In genomic region chr14:14104930-14105318, GRCm38 (mm10) we compare ENCODE assay signal across 23 mouse cellular contexts. TPM values are rescaled to one million over a fixed set of nuclear protein-coding genes. Genes with fewer than 3 reads are reported as not detected.
DNase-seq lines count a peak whose midpoint lies in the region; ATAC-seq and TF ChIP-seq lines count a peak whose summit lies in the region.
"Had no signal": no experiment of that assay in that cellular context is flagged by ENCODE, and none has a peak within 500 bp of the region (broad histone marks: within the 10 kb centered on the region; RNA-seq: fewer than 3 reads in every experiment).

No protein-coding gene starts in this region.

- no peaks in the 10 kb centered on the region for H3K27me3 ChIP-seq in forebrain, embryonic 14.5 days (replicated peaks; ENCODE audit: control insufficient read depth, insufficient read depth, low read length)
- H3K27me3 ChIP-seq in forebrain, postnatal 0 days (ENCODE audit: insufficient read depth, low read length): no peaks in the 10 kb centered on the region
- H3K27me3 ChIP-seq in neural tube, embryonic 15.5 days (replicated peaks): no peaks in the 10 kb centered on the region
- H3K27me3 ChIP-seq in hindbrain, embryonic 12.5 days: no peaks in the 10 kb centered on the region
- H3K27me3 ChIP-seq: CH12.LX, Patski had no signal

- DNase-seq in forebrain, embryonic 14.5 days (ENCODE audit: low spot score): no peak
- no peak for DNase-seq in forebrain, postnatal 0 days
- peak; percentile 33 for DNase-seq in heart, adult 11 months
- no peak for DNase-seq in heart, adult 8-10 months (ENCODE audit: low spot score)
- no peak for DNase-seq in neural tube, embryonic 10.5 days (ENCODE audit: extremely low spot score, low spot score)
- peak; percentile 14 for DNase-seq in brain, embryonic 14.5 days (ENCODE audit: low read depth)
- DNase-seq: adrenal gland, adult 2 months; adrenal gland, adult 8-10 months; adrenal gland, postnatal 10 days; adrenal gland, postnatal 14 days; adrenal gland, postnatal 25 days; adrenal gland, postnatal 36 days; B cell, adult 2 months; cerebellum, adult 11 months; cerebellum, adult 11-12 months; cerebellum, adult 18-20 months had no signal

- WGBS in forebrain, embryonic 14.5 days: 63% methylated on average over 2 of the region's 2 CpGs
- WGBS in forebrain, postnatal 0 days: 53% methylated on average over 2 of the region's 2 CpGs
- WGBS in neural tube, embryonic 15.5 days: 50% methylated on average over 2 of the region's 2 CpGs
- WGBS in hindbrain, embryonic 12.5 days: 87% methylated on average over 2 of the region's 2 CpGs

- ATAC-seq in forebrain, embryonic 14.5 days: peak; percentile 61; the same call in 1 of the 2 replicates
- no peak for ATAC-seq in forebrain, postnatal 0 days
- ATAC-seq in neural tube, embryonic 15.5 days (ENCODE audit: low FRiP score): peak; percentile 61; the same call in 1 of the 2 replicates
- ATAC-seq in hindbrain, embryonic 12.5 days (ENCODE audit: low FRiP score): no peak
- ATAC-seq: activated CD4-positive, CD25-positive, alpha-beta regulatory T cell, adult 4 months; CD4-positive, CD25-positive, alpha-beta regulatory T cell, adult 4 months; Patski had no signal

- H3K9ac ChIP-seq in forebrain, embryonic 14.5 days (ENCODE audit: low read length): no peak overlapping the region
- no peak overlapping the region for H3K9ac ChIP-seq in forebrain, postnatal 0 days
- H3K9ac ChIP-seq in neural tube, embryonic 15.5 days (replicated peaks): no peak overlapping the region
- no peak overlapping the region for H3K9ac ChIP-seq in hindbrain, embryonic 12.5 days

- H3K27ac ChIP-seq in forebrain, embryonic 14.5 days (ENCODE audit: low read depth, low read length): no peak overlapping the region
- no peak overlapping the region for H3K27ac ChIP-seq in forebrain, postnatal 0 days (ENCODE audit: low read depth, low read length)
- no peak overlapping the region for H3K27ac ChIP-seq in neural tube, embryonic 15.5 days (replicated peaks)
- no peak overlapping the region for H3K27ac ChIP-seq in hindbrain, embryonic 12.5 days

- no peaks in the 10 kb centered on the region for H3K4me1 ChIP-seq in forebrain, embryonic 14.5 days (ENCODE audit: control insufficient read depth, insufficient read depth, low read length)
- H3K4me1 ChIP-seq in forebrain, postnatal 0 days (ENCODE audit: insufficient read depth): no peaks in the 10 kb centered on the region
- H3K4me1 ChIP-seq in neural tube, embryonic 15.5 days: no peaks in the 10 kb centered on the region
- H3K4me1 ChIP-seq in hindbrain, embryonic 12.5 days: no peaks in the 10 kb centered on the region

- no peak for TF ChIP-seq CTCF in forebrain, postnatal 0 days (IDR thresholded peaks at IDR 0.05; ENCODE audit: low read depth)
- no peak for TF ChIP-seq CTCF in brain, embryonic 14.5 days (IDR thresholded peaks at IDR 0.05; ENCODE audit: borderline replicate concordance, extremely low read depth, insufficient read depth, insufficient read length)

- TF ChIP-seq POLR2A in brain, embryonic 14.5 days (IDR thresholded peaks at IDR 0.05; ENCODE audit: borderline replicate concordance, extremely low read depth, insufficient read depth, insufficient read length, poor library complexity, severe bottlenecking): no peak

- H3K9me3 ChIP-seq in forebrain, embryonic 14.5 days (replicated peaks; ENCODE audit: control insufficient read depth, low read length): no peaks in the 10 kb centered on the region
- H3K9me3 ChIP-seq in forebrain, postnatal 0 days (ENCODE audit: low read length): no peaks in the 10 kb centered on the region
- no peaks in the 10 kb centered on the region for H3K9me3 ChIP-seq in neural tube, embryonic 15.5 days (replicated peaks)
- no peaks in the 10 kb centered on the region for H3K9me3 ChIP-seq in hindbrain, embryonic 12.5 days (replicated peaks)
- H3K9me3 ChIP-seq: G1E had no signal

- no peak overlapping the region for H3K4me2 ChIP-seq in forebrain, embryonic 14.5 days (ENCODE audit: low read length)
- no peak overlapping the region for H3K4me2 ChIP-seq in forebrain, postnatal 0 days (ENCODE audit: low read depth)
- H3K4me2 ChIP-seq in neural tube, embryonic 15.5 days: no peak overlapping the region
- H3K4me2 ChIP-seq in hindbrain, embryonic 12.5 days (replicated peaks): no peak overlapping the region

- H3K36me3 ChIP-seq in forebrain, embryonic 14.5 days (ENCODE audit: control insufficient read depth, insufficient read depth, low read length): peaks cover 49% of the 10 kb centered on the region
- H3K36me3 ChIP-seq in forebrain, postnatal 0 days (ENCODE audit: insufficient read depth): peaks cover 33% of the 10 kb centered on the region
- peaks cover 51% of the 10 kb centered on the region for H3K36me3 ChIP-seq in neural tube, embryonic 15.5 days
- peaks cover 24% of the 10 kb centered on the region for H3K36me3 ChIP-seq in hindbrain, embryonic 12.5 days

- no peak overlapping the region for H3K4me3 ChIP-seq in forebrain, embryonic 14.5 days (ENCODE audit: low read depth, low read length)
- no peak overlapping the region for H3K4me3 ChIP-seq in forebrain, postnatal 0 days (ENCODE audit: low read depth, low read length)
- no peak overlapping the region for H3K4me3 ChIP-seq in neural tube, embryonic 15.5 days (replicated peaks)
- no peak overlapping the region for H3K4me3 ChIP-seq in hindbrain, embryonic 12.5 days

RNA-seq across cellular contexts. Expression of gene Psmd6, which starts 15.9 kb away (rescaled TPM):
- polyA plus RNA-seq in forebrain, embryonic 14.5 days (2014; fragmentation: Nextera tagmentation; extraction: Ambion mirVana): 298 and 305 TPM in 2 replicates
- total RNA-seq in forebrain, postnatal 0 days (2014; rRNA removed): 216 and 245 TPM in 2 replicates
- polyA plus RNA-seq in forebrain, postnatal 0 days (2015; fragmentation: Nextera tagmentation; extraction: Ambion mirVana): 250 and 269 TPM in 2 replicates
- 10 to 100 TPM; 77.2 to 81.1 (median 79.8) TPM for total RNA-seq in heart, adult 8-10 months (2022)
- polyA plus RNA-seq in neural tube, embryonic 15.5 days (2015; fragmentation: Nextera tagmentation; extraction: Ambion mirVana): 237 and 254 TPM in 2 replicates
- polyA plus RNA-seq in brain, embryonic 14.5 days (2012; rRNA removed): 107 and 112 TPM in 2 replicates
- polyA plus RNA-seq in hindbrain, embryonic 12.5 days (2016; fragmentation: Nextera tagmentation; extraction: Ambion mirVana): 284 and 289 TPM in 2 replicates

Comparison
In these comparisons a context has a peak if more than half of its experiments do, and no peak if none do; other contexts are left out.
1. ATAC-seq: peak in forebrain, embryonic 14.5 days (single experiment) and neural tube, embryonic 15.5 days (single experiment); none in forebrain, postnatal 0 days (single experiment) and hindbrain, embryonic 12.5 days (single experiment).
2. DNase-seq: peak in heart, adult 11 months (single experiment) and brain, embryonic 14.5 days (single experiment); none in forebrain, embryonic 14.5 days (single experiment), forebrain, postnatal 0 days (single experiment), heart, adult 8-10 months (single experiment) and neural tube, embryonic 10.5 days (single experiment).